ENCODE assay signal across 29 mouse cellular contexts in the genomic region with DNA sequence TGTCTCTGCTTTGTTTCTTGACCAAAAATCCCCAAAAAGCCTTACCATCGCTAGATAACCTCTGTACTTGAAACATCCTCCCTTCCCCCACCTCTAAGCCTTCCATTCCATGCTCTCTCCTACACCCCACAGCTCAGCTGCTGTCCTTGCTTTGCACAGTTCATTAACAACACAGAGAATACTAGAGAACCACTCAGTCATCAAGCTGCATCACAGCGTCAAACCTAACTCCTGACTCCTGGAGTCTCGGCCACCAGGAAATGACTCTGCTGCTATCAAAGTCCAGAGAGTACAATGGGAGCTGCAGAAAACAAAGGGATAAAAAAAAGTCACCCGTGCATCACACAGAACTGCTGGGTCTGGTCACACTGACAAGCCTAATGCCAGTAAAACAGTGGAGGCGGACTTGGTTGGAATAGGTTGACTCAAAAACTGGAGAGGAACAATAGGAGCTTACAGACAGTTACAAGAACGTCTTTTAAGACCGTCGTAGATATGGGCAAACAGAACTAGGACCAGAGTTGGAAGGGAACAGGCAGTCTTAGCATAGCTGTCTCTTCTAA. TPM values are rescaled to one million over a fixed set of nuclear protein-coding genes. Genes with fewer than 3 reads are reported as not detected.
DNase-seq lines count a peak whose midpoint lies in the region; ATAC-seq and TF ChIP-seq lines count a peak whose summit lies in the region.
"Had no signal": no experiment of that assay in that cellular context is flagged by ENCODE, and none has a peak within 500 bp of the region (broad histone marks: within the 10 kb centered on the region; RNA-seq: fewer than 3 reads in every experiment).

No protein-coding gene starts in this region.

- no peak overlapping the region for H3K4me3 ChIP-seq in heart, adult 2 months
- H3K4me3 ChIP-seq in kidney, postnatal 0 days (replicated peaks; ENCODE audit: low read depth, low read length), result no peak overlapping the region
- H3K4me3 ChIP-seq in left cerebral cortex, adult 2 months, result no peak overlapping the region
- H3K4me3 ChIP-seq: embryonic facial prominence, embryonic 13.5 days; heart, embryonic 10.5 days; heart, embryonic 15.5 days; hindbrain, embryonic 15.5 days; kidney, embryonic 15.5 days; liver, embryonic 12.5 days; myocyte; stomach, embryonic 15.5 days had no signal

- H3K4me1 ChIP-seq in heart, adult 2 months (ENCODE audit: control insufficient read depth, insufficient read depth, low read length), result no peaks in the 10 kb centered on the region
- no peaks in the 10 kb centered on the region for H3K4me1 ChIP-seq in kidney, postnatal 0 days (replicated peaks; ENCODE audit: insufficient read depth, low read length)
- H3K4me1 ChIP-seq: embryonic facial prominence, embryonic 13.5 days; stomach, embryonic 15.5 days had no signal

- no peak for ATAC-seq in kidney, postnatal 0 days (replicated peaks; ENCODE audit: low FRiP score, low read depth)
- ATAC-seq: liver, embryonic 12.5 days; liver, postnatal 0 days; lung, postnatal 0 days had no signal

- WGBS in heart, adult 2 months, result 38% methylated on average over 8 of the region's 8 CpGs
- 53% methylated on average over 8 of the region's 8 CpGs for WGBS in kidney, postnatal 0 days

- TF ChIP-seq POLR2A in heart, adult 2 months (IDR thresholded peaks at IDR 0.05; ENCODE audit: insufficient read depth, low read depth, low read length), result no peak

- no peaks in the 10 kb centered on the region for H3K36me3 ChIP-seq in heart, adult 2 months (ENCODE audit: control insufficient read depth, insufficient read depth, low read length)
- no peaks in the 10 kb centered on the region for H3K36me3 ChIP-seq in kidney, postnatal 0 days (ENCODE audit: insufficient read depth, low read length)
- H3K36me3 ChIP-seq: embryonic facial prominence, embryonic 13.5 days; heart, embryonic 10.5 days; heart, embryonic 15.5 days; hindbrain, embryonic 15.5 days; kidney, embryonic 15.5 days; liver, embryonic 12.5 days; stomach, embryonic 15.5 days had no signal

- TF ChIP-seq EP300 in heart, adult 2 months (IDR thresholded peaks at IDR 0.05; ENCODE audit: insufficient read depth, low read depth, low read length), result no peak

- no peak overlapping the region for H3K4me2 ChIP-seq in kidney, postnatal 0 days (ENCODE audit: low read length)
- H3K4me2 ChIP-seq: embryonic facial prominence, embryonic 13.5 days; heart, embryonic 15.5 days; hindbrain, embryonic 15.5 days; kidney, embryonic 15.5 days; liver, embryonic 12.5 days; stomach, embryonic 15.5 days had no signal

- TF ChIP-seq CTCF in heart, adult 2 months (IDR thresholded peaks at IDR 0.05), result no peak
- no peak for TF ChIP-seq CTCF in kidney, postnatal 0 days (IDR thresholded peaks at IDR 0.05; ENCODE audit: low read depth)
- no peak for TF ChIP-seq CTCF in left cerebral cortex, adult 2 months (IDR thresholded peaks at IDR 0.05)

- no peak overlapping the region for H3K27ac ChIP-seq in heart, adult 2 months
- no peak overlapping the region for H3K27ac ChIP-seq in kidney, postnatal 0 days
- H3K27ac ChIP-seq in left cerebral cortex, adult 2 months, result no peak overlapping the region
- H3K27ac ChIP-seq: embryonic facial prominence, embryonic 13.5 days; heart, embryonic 10.5 days; heart, embryonic 15.5 days; hindbrain, embryonic 15.5 days; kidney, embryonic 15.5 days; liver, embryonic 12.5 days; macrophage; stomach, embryonic 15.5 days had no signal

- no peaks in the 10 kb centered on the region; the same call in 1 of the 2 replicates for H3K79me2 ChIP-seq in heart, adult 2 months (replicated peaks; ENCODE audit: control insufficient read depth, insufficient read depth, low read length)

- intact Hi-C loops in heart, adult 2 months (cut with DNase I), result no loop called here
- intact Hi-C loops in left cerebral cortex, adult 2 months (cut with DNase I), result no loop called here

- H3K27me3 ChIP-seq in heart, adult 2 months (ENCODE audit: control insufficient read depth, insufficient read depth, low read length), result no peaks in the 10 kb centered on the region
- H3K27me3 ChIP-seq in kidney, postnatal 0 days (ENCODE audit: insufficient read depth, low read length), result no peaks in the 10 kb centered on the region
- H3K27me3 ChIP-seq: embryonic facial prominence, embryonic 13.5 days; heart, embryonic 15.5 days; hindbrain, embryonic 15.5 days; kidney, embryonic 15.5 days; liver, embryonic 12.5 days; stomach, embryonic 15.5 days had no signal

- no peak overlapping the region for H3K9ac ChIP-seq in heart, adult 2 months (ENCODE audit: low read depth, low read length)
- no peak overlapping the region for H3K9ac ChIP-seq in kidney, postnatal 0 days (ENCODE audit: low read depth, low read length)
- H3K9ac ChIP-seq: embryonic facial prominence, embryonic 13.5 days; heart, embryonic 15.5 days; hindbrain, embryonic 15.5 days; kidney, embryonic 15.5 days; liver, embryonic 12.5 days; liver, postnatal 0 days; stomach, embryonic 15.5 days had no signal

- DNase-seq in heart, adult 11 months, result peak; percentile 66
- no peak for DNase-seq in heart, adult 2 months
- DNase-seq in kidney, postnatal 0 days (ENCODE audit: low spot score), result peak; percentile 14
- DNase-seq in kidney, postnatal 14 days, result no peak
- DNase-seq in ES-CJ7 (ENCODE audit: low read depth, low spot score) (peak; percentile 85), ZHBTc4 (ENCODE audit: low read depth, low spot score) (peak; percentile 90)
- DNase-seq in left cerebral cortex, adult 2 months (ENCODE audit: extremely low spot score in 1 of 2, low spot score in 2 of 2), result no peak
- DNase-seq in embryo, embryonic 11 days, result no peak
- DNase-seq: adrenal gland, postnatal 10 days; cerebellum, adult 8-10 months; cerebellum, postnatal 25 days; gastrocnemius, postnatal 10 days; kidney, adult 18-20 months; kidney, postnatal 4 days; left cerebral cortex, postnatal 4 days; liver, postnatal 0 days; right cerebral cortex, postnatal 25 days; thymus, postnatal 14 days had no signal

- no peaks in the 10 kb centered on the region for H3K9me3 ChIP-seq in kidney, postnatal 0 days (replicated peaks; ENCODE audit: low read length)
- H3K9me3 ChIP-seq: embryonic facial prominence, embryonic 13.5 days; heart, embryonic 10.5 days; heart, embryonic 15.5 days; hindbrain, embryonic 15.5 days; kidney, embryonic 15.5 days; liver, embryonic 12.5 days; stomach, embryonic 15.5 days had no signal

RNA-seq across cellular contexts. Expression of a gene that starts 27.1 kb away (rescaled TPM):
- 1 to 10 TPM; 6.7 to 7.8 TPM for total RNA-seq in heart, adult 2 months (2021)
- 3.3 and 4.9 TPM in 2 replicates for polyA plus RNA-seq in heart, adult 2 months (2012; rRNA removed)
- 2.1 TPM in 2 replicates for polyA plus RNA-seq in kidney, postnatal 0 days (2015; fragmentation: Nextera tagmentation; extraction: Ambion mirVana)
- 10 to 100 TPM; 92.5 to 94.6 TPM for total RNA-seq in left cerebral cortex, adult 2 months (2021)
- total RNA-seq: megakaryocyte-erythroid progenitor cell, adult 5-6 weeks had no signal
- polyA plus RNA-seq: macrophage, myocyte had no signal

Comparison
In these comparisons a context has a peak if more than half of its experiments do, and no peak if none do; other contexts are left out.
1. DNase-seq: peak in heart, adult 11 months (single experiment), kidney, postnatal 0 days (single experiment), ES-CJ7 (single experiment) and ZHBTc4 (single experiment); none in heart, adult 2 months (0 of 2), kidney, postnatal 14 days (single experiment), left cerebral cortex, adult 2 months (0 of 2) and embryo, embryonic 11 days (single experiment).
2. RNA of a gene that starts 27.1 kb away (total RNA-seq): 92.5 to 94.6 TPM in left cerebral cortex, adult 2 months; 6.7 to 7.8 TPM in heart, adult 2 months; every median in the first group is over 10 times any median in the second.